Mouse (Mus musculus) heart, adult 2 months (tissue): ENCODE data around the gene Ror1.

Source experiments
- CTCF ChIP-seq: fragments of 200-600 bp; IDR thresholded peaks from 2 replicates; pipeline ENCODE4 v1.8.1; 2022; ENCODE audit warnings: antibody characterized with exemption, mild to moderate bottlenecking, moderate library complexity
- POLR2A ChIP-seq: fragments of 200-500 bp; IDR thresholded peaks from 2 replicates; pipeline ENCODE4 v1.6.1; 2011; ENCODE audit warnings: mild to moderate bottlenecking, low read depth, low read length, control low read depth; ENCODE audit not compliant: insufficient read depth

- TF ChIP-seq CTCF (no peak), POLR2A (no peak)
Observed at GRCm38 (mm10) chr4:100373780-100374179, 278.2 kb downstream of the Ror1 start.
